ENCODE assay signal across 15 mouse cellular contexts in genomic region chr5:56434958-56435357, GRCm38 (mm10).
"Had no signal": no experiment of that assay in that cellular context is flagged by ENCODE, and none has a peak within 500 bp of the region (broad histone marks: within the 10 kb centered on the region; RNA-seq: fewer than 3 reads in every experiment).

No protein-coding gene starts in this region.

- H3K27ac ChIP-seq: neural tube, embryonic 13.5 days; neural tube, embryonic 15.5 days; stomach, embryonic 15.5 days; stomach, postnatal 0 days had no signal

- H3K4me3 ChIP-seq: neural tube, embryonic 13.5 days; neural tube, embryonic 15.5 days; stomach, embryonic 15.5 days had no signal

- DNase-seq: retina, postnatal 1 day; right cerebral cortex, adult 18-20 months; right cerebral cortex, postnatal 14 days; right cerebral cortex, postnatal 25 days; right cerebral cortex, postnatal 4 days; spleen, adult 18-20 months; thymus, adult 18-20 months; thymus, adult 2 months; thymus, postnatal 14 days; thymus, postnatal 36 days; thymus, postnatal 4 days had no signal
